In genomic region chr10:106815447-106815846, GRCm38 (mm10) we compare ENCODE assay signal across 21 mouse cellular contexts.
A peak's percentile ranks its signal among the peaks of the same experiment; 100 is the strongest.
DNase-seq lines count a peak whose midpoint lies in the region; ATAC-seq lines count a peak whose summit lies in the region.
"Had no signal": no experiment of that assay in that cellular context is flagged by ENCODE, and none has a peak within 500 bp of the region (broad histone marks: within the 10 kb centered on the region; RNA-seq: fewer than 3 reads in every experiment).

No protein-coding gene starts in this region.

- H3K4me2 ChIP-seq in forebrain, embryonic 11.5 days (ENCODE audit: low read depth, low read length, severe bottlenecking) = no peak overlapping the region
- no peak overlapping the region for H3K4me2 ChIP-seq in forebrain, embryonic 16.5 days (ENCODE audit: low read length)
- H3K4me2 ChIP-seq in hindbrain, embryonic 11.5 days (replicated peaks; ENCODE audit: low read depth, low read length) = no peak overlapping the region
- H3K4me2 ChIP-seq in midbrain, embryonic 12.5 days (replicated peaks) = no peak overlapping the region
- H3K4me2 ChIP-seq in forebrain, embryonic 15.5 days (replicated peaks) = no peak overlapping the region
- H3K4me2 ChIP-seq: embryonic facial prominence, embryonic 12.5 days; heart, embryonic 12.5 days; hindbrain, embryonic 13.5 days; intestine, embryonic 15.5 days had no signal

- H3K9me3 ChIP-seq in forebrain, embryonic 11.5 days (ENCODE audit: control insufficient read depth, low read length) = no peaks in the 10 kb centered on the region
- no peaks in the 10 kb centered on the region for H3K9me3 ChIP-seq in forebrain, embryonic 16.5 days (ENCODE audit: control insufficient read depth, low read length)
- no peaks in the 10 kb centered on the region for H3K9me3 ChIP-seq in hindbrain, embryonic 11.5 days (ENCODE audit: control insufficient read depth, low read length)
- H3K9me3 ChIP-seq in hindbrain, embryonic 10.5 days = no peaks in the 10 kb centered on the region
- no peaks in the 10 kb centered on the region for H3K9me3 ChIP-seq in midbrain, embryonic 12.5 days
- no peaks in the 10 kb centered on the region for H3K9me3 ChIP-seq in midbrain, embryonic 10.5 days (replicated peaks)
- no peaks in the 10 kb centered on the region for H3K9me3 ChIP-seq in forebrain, embryonic 15.5 days
- H3K9me3 ChIP-seq: embryonic facial prominence, embryonic 12.5 days; G1E; heart, embryonic 12.5 days; hindbrain, embryonic 13.5 days; intestine, embryonic 15.5 days had no signal

- no peak overlapping the region for H3K27ac ChIP-seq in forebrain, embryonic 11.5 days (ENCODE audit: low read depth, low read length)
- H3K27ac ChIP-seq in forebrain, embryonic 16.5 days (ENCODE audit: low read length) = no peak overlapping the region
- H3K27ac ChIP-seq in hindbrain, embryonic 11.5 days (ENCODE audit: low read depth, low read length) = no peak overlapping the region
- H3K27ac ChIP-seq in hindbrain, embryonic 10.5 days = no peak overlapping the region
- no peak overlapping the region for H3K27ac ChIP-seq in midbrain, embryonic 12.5 days (replicated peaks)
- no peak overlapping the region for H3K27ac ChIP-seq in midbrain, embryonic 10.5 days (replicated peaks)
- H3K27ac ChIP-seq in forebrain, embryonic 15.5 days (replicated peaks) = no peak overlapping the region
- H3K27ac ChIP-seq: embryonic facial prominence, embryonic 12.5 days; hindbrain, embryonic 13.5 days; intestine, embryonic 15.5 days had no signal

- 71% methylated on average over 2 of the region's 2 CpGs for WGBS in forebrain, embryonic 11.5 days
- 42% methylated on average over 2 of the region's 2 CpGs for WGBS in forebrain, embryonic 16.5 days
- WGBS in hindbrain, embryonic 11.5 days = 49% methylated on average over 2 of the region's 2 CpGs
- 52% methylated on average over 2 of the region's 2 CpGs for WGBS in hindbrain, embryonic 10.5 days
- WGBS in midbrain, embryonic 12.5 days = 59% methylated on average over 2 of the region's 2 CpGs
- WGBS in midbrain, embryonic 10.5 days = 52% methylated on average over 2 of the region's 2 CpGs
- WGBS in forebrain, embryonic 15.5 days = 52% methylated on average over 2 of the region's 2 CpGs

- H3K27me3 ChIP-seq in forebrain, embryonic 11.5 days (ENCODE audit: control insufficient read depth, insufficient read depth, low read length) = no peaks in the 10 kb centered on the region
- no peaks in the 10 kb centered on the region for H3K27me3 ChIP-seq in forebrain, embryonic 16.5 days (replicated peaks; ENCODE audit: control insufficient read depth, insufficient read depth, low read length)
- H3K27me3 ChIP-seq in hindbrain, embryonic 11.5 days (ENCODE audit: control insufficient read depth, insufficient read depth, low read length) = no peaks in the 10 kb centered on the region
- H3K27me3 ChIP-seq in hindbrain, embryonic 10.5 days (ENCODE audit: insufficient read depth, poor library complexity, severe bottlenecking) = no peaks in the 10 kb centered on the region
- no peaks in the 10 kb centered on the region for H3K27me3 ChIP-seq in midbrain, embryonic 12.5 days
- no peaks in the 10 kb centered on the region for H3K27me3 ChIP-seq in midbrain, embryonic 10.5 days (ENCODE audit: low read depth, poor library complexity, severe bottlenecking)
- no peaks in the 10 kb centered on the region for H3K27me3 ChIP-seq in forebrain, embryonic 15.5 days
- H3K27me3 ChIP-seq: embryonic facial prominence, embryonic 12.5 days; heart, embryonic 12.5 days; hindbrain, embryonic 13.5 days; intestine, embryonic 15.5 days had no signal

- no peak overlapping the region for H3K9ac ChIP-seq in forebrain, embryonic 11.5 days (ENCODE audit: low read length)
- no peak overlapping the region for H3K9ac ChIP-seq in forebrain, embryonic 16.5 days (replicated peaks; ENCODE audit: low read depth, low read length)
- H3K9ac ChIP-seq in hindbrain, embryonic 11.5 days (ENCODE audit: low read depth, low read length) = no peak overlapping the region
- no peak overlapping the region for H3K9ac ChIP-seq in midbrain, embryonic 12.5 days (replicated peaks)
- no peak overlapping the region for H3K9ac ChIP-seq in forebrain, embryonic 15.5 days (replicated peaks)
- H3K9ac ChIP-seq: embryonic facial prominence, embryonic 12.5 days; heart, embryonic 12.5 days; hindbrain, embryonic 13.5 days; intestine, embryonic 15.5 days had no signal

- peak; percentile 39; the same call in 1 of the 2 replicates for ATAC-seq in forebrain, embryonic 11.5 days (replicated peaks; ENCODE audit: low FRiP score)
- ATAC-seq in forebrain, embryonic 16.5 days = no peak
- peak; percentile 51; the same call in 1 of the 2 replicates for ATAC-seq in hindbrain, embryonic 11.5 days (ENCODE audit: low FRiP score)
- 0 out of 2 replicates have a peak, but pooled peaks have one; percentile 49 for ATAC-seq in midbrain, embryonic 12.5 days (ENCODE audit: low FRiP score, low read depth)
- ATAC-seq in forebrain, embryonic 15.5 days (replicated peaks) = 0 out of 2 replicates have a peak, but pooled peaks have one; percentile 29
- ATAC-seq: CD4-positive, CD25-positive, alpha-beta regulatory T cell, adult 4 months; intestine, embryonic 15.5 days had no signal

- no peaks in the 10 kb centered on the region for H3K36me3 ChIP-seq in forebrain, embryonic 11.5 days (ENCODE audit: control insufficient read depth, insufficient read depth, low read length)
- no peaks in the 10 kb centered on the region for H3K36me3 ChIP-seq in forebrain, embryonic 16.5 days (ENCODE audit: control insufficient read depth, insufficient read depth)
- H3K36me3 ChIP-seq in hindbrain, embryonic 11.5 days (ENCODE audit: control insufficient read depth, insufficient read depth, low read length) = no peaks in the 10 kb centered on the region
- no peaks in the 10 kb centered on the region for H3K36me3 ChIP-seq in hindbrain, embryonic 10.5 days
- H3K36me3 ChIP-seq in midbrain, embryonic 12.5 days = no peaks in the 10 kb centered on the region
- H3K36me3 ChIP-seq in midbrain, embryonic 10.5 days = no peaks in the 10 kb centered on the region
- H3K36me3 ChIP-seq in forebrain, embryonic 15.5 days = no peaks in the 10 kb centered on the region
- H3K36me3 ChIP-seq: embryonic facial prominence, embryonic 12.5 days; G1E; heart, embryonic 12.5 days; hindbrain, embryonic 13.5 days; intestine, embryonic 15.5 days had no signal

- no peak overlapping the region for H3K4me3 ChIP-seq in forebrain, embryonic 11.5 days (ENCODE audit: low read depth, low read length)
- H3K4me3 ChIP-seq in forebrain, embryonic 16.5 days (replicated peaks; ENCODE audit: low read length) = no peak overlapping the region
- no peak overlapping the region for H3K4me3 ChIP-seq in hindbrain, embryonic 11.5 days (ENCODE audit: low read depth, low read length)
- H3K4me3 ChIP-seq in hindbrain, embryonic 10.5 days = no peak overlapping the region
- H3K4me3 ChIP-seq in midbrain, embryonic 12.5 days = no peak overlapping the region
- no peak overlapping the region for H3K4me3 ChIP-seq in midbrain, embryonic 10.5 days
- H3K4me3 ChIP-seq in forebrain, embryonic 15.5 days = no peak overlapping the region
- H3K4me3 ChIP-seq: embryonic facial prominence, embryonic 12.5 days; heart, embryonic 12.5 days; hindbrain, embryonic 13.5 days; intestine, embryonic 15.5 days had no signal

- no peak for DNase-seq in forebrain, embryonic 11.5 days (ENCODE audit: low spot score)
- no peak for DNase-seq in hindbrain, embryonic 11.5 days (ENCODE audit: low spot score)
- DNase-seq in hindbrain, embryonic 10.5 days (ENCODE audit: low spot score) = no peak
- no peak for DNase-seq in midbrain, embryonic 10.5 days (ENCODE audit: low spot score)
- no peak for DNase-seq in gastrocnemius, postnatal 25 days
- DNase-seq: adrenal gland, adult 8-10 months; adrenal gland, postnatal 36 days; B cell, adult 2 months; cerebellum, adult 11-12 months; cerebellum, adult 9-10 months; cerebellum, postnatal 25 days; gastrocnemius, postnatal 14 days had no signal

- H3K4me1 ChIP-seq in forebrain, embryonic 11.5 days (replicated peaks; ENCODE audit: control insufficient read depth, insufficient read depth, low read length) = no peaks in the 10 kb centered on the region
- no peaks in the 10 kb centered on the region for H3K4me1 ChIP-seq in forebrain, embryonic 16.5 days (replicated peaks; ENCODE audit: control insufficient read depth, insufficient read depth, low read length)
- no peaks in the 10 kb centered on the region for H3K4me1 ChIP-seq in hindbrain, embryonic 11.5 days (replicated peaks; ENCODE audit: control insufficient read depth, insufficient read depth, low read length)
- no peaks in the 10 kb centered on the region for H3K4me1 ChIP-seq in hindbrain, embryonic 10.5 days (replicated peaks)
- no peaks in the 10 kb centered on the region for H3K4me1 ChIP-seq in midbrain, embryonic 12.5 days
- no peaks in the 10 kb centered on the region for H3K4me1 ChIP-seq in midbrain, embryonic 10.5 days
- H3K4me1 ChIP-seq in forebrain, embryonic 15.5 days = peaks cover 4% of the 10 kb centered on the region; the same call in 1 of the 2 replicates
- H3K4me1 ChIP-seq: embryonic facial prominence, embryonic 12.5 days; heart, embryonic 12.5 days; hindbrain, embryonic 13.5 days; intestine, embryonic 15.5 days had no signal
